Mouse (Mus musculus): Measurements from ENCODE around the gene Phactr3.

DNA sequence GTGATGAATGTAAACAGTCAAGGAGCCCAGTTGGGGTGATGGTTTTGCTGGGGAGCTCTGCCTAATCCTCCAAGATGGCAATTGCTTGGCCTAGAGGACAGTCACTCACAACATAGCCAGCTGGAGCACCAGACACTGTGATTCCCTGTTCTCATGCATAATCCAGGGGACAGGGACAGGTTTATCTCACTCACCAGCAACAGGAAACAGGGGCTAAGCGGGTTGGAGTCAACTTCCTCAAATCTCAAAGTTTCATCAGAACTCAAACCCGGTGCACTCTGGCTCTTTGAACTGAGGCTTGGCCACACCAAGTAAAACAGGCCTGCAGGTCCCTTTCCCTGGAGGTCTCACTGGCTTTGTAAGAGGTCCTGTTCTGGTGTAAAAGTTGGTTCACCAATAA lies 119.7 kb downstream of the Phactr3 start:
- TF ChIP-seq ZNF384 (IDR thresholded peaks at IDR 0.05; ENCODE audit: low read depth, low read length) (no peak), ZC3H11A (IDR thresholded peaks at IDR 0.05; ENCODE audit: borderline replicate concordance, low read depth, low read length) (no peak), HCFC1 (IDR thresholded peaks at IDR 0.05; ENCODE audit: borderline replicate concordance, insufficient read depth, low read length) (no peak)

All from ES-E14 (cell line).